Mouse (Mus musculus) CD4-positive, CD25-positive, alpha-beta regulatory T cell, adult 4 months (primary cell): Measurements from ENCODE around the gene Shtn1. TPM values are rescaled to one million over a fixed set of nuclear protein-coding genes. Genes with fewer than 3 reads are reported as not detected.

Source experiments
- ATAC-seq: one replicate; pipeline ENCODE4 v1.8.0; 2017
- polyA plus RNA-seq, 2 experiments: library from polyadenylated mRNA; unstranded; fragments of 100-300 nt; shearing (Covaris generic); gene quantifications; one replicate each; pipeline ENCODE4 v1.2.1; 2017

Shtn1 gene
- 1 to 10 TPM in 1 of 2 experiments, under 1 TPM in 1; 0.90 to 2.9 TPM for polyA plus RNA-seq

DNA sequence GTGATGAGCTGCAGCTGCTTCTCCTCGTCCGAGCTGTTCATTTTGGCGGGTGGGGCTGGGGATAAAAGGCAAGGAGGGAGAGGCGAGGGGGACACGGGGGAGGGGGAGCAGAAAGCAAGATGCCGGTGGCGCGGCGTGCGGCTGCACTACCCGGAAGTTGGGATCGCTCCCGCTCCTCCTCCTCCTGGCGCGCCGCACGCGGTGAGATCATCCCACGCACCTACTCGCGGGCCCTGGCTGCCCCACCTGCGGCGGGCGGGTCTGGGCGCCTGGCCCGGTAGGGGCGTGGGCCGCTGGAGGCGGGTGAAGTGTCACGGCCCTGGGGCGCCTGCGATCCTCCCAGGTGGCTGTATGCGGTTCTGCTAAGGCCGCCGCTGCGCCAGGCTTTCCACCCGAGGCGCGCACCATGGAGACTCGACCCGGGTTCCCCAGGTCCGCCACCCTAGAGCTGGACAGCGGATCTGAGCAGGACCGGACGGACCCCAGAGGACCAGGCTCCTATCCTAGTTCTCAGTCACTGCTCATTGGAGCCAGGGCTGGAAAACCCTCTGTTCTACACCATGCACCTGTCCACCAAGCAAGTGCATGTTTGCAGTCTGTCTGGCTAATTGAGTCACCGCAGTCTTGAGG lies at the start of gene Shtn1:
Shtn1 (minus strand) TSS at position 629 of the 630 bp plus-strand sequence.
- no peak for ATAC-seq

DNA sequence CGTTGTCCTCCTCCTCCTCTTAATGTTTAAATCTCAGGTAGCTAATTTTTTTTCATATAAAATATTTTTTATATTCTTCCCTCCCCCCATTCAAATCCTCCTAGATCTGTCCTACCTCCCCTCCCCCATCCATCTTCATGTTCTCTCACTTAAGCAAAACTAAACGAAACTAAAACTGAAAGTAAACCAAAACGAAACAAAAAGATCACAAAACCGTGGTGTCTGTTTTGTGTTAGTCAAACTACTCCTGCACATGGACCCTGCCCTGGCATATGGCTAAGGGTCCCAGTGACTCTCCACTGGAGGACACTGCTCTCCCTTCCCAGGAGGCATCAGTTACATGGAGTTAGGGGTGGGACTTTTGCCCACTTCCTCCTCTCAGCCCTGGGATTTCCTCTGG lies 38.3 kb upstream of the Shtn1 start:
- peak; percentile 14 for ATAC-seq

DNA sequence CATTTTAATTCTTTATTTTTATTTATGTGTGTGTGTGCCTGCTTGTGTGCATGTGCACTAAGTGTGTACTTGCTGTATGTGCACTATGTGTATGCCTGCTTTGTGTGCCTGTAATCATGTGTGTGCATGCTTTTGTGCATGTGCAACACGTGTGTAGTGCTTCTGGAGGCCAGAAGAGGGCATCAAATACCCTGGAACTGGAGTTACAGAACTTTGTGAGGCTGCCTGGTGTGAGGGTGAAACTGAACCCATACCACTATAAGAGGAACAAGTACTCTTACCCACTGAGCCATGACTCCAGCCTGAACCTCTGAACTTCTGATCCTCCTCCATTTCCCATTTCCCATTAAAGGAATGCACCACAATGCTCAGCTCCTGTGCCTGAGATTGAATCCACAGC lies 34.0 kb upstream of the Shtn1 start:
- no peak for ATAC-seq

DNA sequence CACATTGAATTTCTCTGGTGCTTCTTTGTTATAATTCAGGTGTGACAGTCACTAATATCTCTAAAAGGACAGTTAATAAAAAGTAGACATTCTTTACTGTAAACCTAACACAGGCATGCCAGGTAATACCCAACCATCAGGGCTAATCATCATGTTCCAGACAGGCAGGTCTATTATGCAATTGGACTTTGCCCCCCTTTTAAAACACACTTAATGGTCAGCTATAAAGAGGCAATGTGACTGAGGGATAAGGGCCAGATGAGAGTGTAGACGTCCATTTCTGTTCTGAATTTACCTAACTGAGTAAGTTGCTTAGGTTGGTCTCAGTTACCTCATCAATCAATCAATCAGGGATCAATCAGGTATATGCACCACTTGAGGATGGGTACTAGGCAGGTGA lies 22.4 kb upstream of the Shtn1 start:
- no peak for ATAC-seq

DNA sequence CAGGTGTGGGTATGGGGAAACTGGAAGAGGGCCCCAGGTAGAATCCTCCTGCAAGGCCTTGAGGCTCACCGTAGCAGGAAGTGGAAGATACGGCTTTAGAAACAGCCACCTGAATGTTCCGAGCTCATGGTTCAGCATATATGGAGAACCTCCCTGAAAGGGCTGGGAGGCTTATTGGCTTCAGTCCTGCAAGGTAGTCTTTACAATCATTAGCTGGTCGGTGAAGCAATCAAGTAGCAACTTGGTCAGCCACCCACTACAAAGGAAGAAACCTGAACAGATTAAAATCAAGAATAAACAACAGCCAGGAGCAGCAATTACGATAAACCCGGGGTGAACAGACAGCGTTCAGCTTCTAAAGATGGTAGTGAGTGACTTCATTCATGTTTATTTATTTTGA lies 16.4 kb upstream of the Shtn1 start:
- ATAC-seq: no peak

DNA sequence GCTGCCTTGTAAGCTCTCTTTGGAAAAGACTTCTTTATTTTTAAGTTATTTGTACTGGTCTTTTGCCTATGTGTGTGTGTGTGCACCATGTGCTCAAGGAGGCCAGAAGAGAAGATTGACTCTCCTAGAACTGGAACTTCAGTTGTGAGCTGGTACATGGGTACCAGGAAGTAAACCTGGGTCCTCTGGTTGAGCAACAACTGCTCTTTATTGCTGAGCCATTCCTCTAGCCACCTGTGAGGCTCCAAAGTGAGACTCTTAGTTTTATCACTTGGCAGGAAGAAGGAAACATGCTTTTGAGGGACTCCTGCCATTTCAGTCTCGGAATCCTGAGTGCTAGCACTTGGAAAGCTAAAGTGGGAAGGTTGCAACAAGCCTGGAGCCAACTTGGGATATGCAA lies 14.4 kb upstream of the Shtn1 start:
- ATAC-seq: no peak

DNA sequence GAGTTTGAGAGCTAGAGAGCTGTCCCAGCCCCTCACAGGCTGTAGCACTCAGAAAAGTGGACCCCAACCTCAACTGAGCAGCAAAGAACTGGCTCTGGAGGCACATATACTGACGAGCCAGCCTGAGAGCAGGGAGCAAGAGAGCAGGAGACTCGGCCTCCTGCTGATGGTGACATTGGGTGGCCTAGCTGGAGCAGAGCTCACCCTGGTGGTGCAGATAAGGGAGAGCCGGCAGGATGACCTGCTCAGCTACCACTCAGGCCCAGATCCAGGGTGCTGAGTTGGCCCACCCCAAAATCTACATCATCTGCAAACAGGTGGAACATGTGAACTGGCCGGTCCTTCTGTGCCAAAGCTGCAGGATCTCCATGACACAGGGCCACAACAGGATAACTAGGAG lies 8.4 kb upstream of the Shtn1 start:
- no peak for ATAC-seq

DNA sequence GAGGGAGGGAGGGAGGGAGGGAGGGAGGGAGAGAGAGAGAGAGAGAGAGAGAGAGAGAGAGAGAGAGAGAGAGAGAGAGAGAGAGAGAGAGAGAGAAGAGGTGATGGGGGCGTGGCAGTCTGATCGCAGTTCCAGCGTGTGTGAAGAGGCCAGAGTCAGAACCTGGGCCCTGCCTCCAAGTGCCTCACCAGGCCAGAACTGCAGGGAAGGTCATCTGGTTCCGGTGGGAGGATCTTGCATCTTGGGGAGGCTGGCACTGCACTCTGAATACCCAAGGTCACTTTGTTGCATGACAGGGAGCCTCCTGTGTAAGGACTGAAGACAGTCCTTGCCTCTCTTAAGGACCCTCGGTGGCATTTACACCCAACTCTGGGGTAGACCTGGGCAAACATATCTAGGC lies 231 bp upstream of the Shtn1 start:
- no peak for ATAC-seq

DNA sequence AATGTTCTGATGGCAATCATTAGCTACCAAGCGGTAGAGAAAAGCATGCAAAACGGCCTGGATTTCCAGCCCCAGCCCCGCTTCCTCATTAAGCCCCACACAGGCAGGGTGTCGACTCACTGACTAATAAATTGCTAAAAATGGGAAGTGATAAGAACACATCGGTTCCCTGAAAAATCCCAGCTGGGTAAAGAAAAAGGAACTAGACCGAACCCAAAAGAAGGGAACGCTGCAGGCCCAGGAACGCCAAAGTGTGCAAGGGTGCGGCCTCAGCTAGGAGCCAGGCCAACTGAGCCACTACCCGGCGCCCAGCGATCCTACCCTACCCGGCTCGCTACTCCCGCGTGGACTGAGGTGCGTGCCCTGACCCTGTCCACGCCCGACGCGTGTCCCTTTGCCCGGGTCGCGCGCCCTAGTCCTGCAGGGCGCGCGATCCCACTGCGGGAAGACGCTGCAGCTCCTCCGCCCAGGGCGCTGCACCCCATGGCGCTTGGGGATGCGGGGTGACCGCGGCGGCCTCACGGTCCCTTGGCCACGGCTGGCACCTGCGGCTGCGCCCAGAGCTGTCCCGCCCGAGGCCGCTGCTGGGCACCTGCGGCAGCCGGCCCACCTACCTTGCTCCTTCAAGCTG lies 944 bp downstream of the Shtn1 start:
- no peak for ATAC-seq

DNA sequence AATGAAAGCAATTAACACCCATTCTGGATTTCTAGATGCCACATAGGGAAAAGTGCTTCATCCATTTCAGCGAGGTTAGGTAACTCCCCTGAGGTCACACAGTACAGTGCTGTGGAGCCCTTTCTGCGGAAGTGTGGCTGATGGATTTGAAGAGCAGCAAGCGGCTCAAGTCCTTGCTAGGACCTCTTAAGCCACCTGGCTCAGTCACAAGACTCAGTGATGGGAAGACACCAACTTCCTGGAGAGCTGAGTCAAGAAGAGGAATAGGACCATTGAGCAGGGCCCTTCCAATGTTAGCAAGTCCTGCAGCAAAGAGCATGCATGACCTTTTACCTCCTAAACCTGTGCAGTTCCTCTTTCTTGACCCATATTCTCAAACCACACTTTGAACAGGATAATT lies 1.5 kb downstream of the Shtn1 start:
- ATAC-seq: no peak

DNA sequence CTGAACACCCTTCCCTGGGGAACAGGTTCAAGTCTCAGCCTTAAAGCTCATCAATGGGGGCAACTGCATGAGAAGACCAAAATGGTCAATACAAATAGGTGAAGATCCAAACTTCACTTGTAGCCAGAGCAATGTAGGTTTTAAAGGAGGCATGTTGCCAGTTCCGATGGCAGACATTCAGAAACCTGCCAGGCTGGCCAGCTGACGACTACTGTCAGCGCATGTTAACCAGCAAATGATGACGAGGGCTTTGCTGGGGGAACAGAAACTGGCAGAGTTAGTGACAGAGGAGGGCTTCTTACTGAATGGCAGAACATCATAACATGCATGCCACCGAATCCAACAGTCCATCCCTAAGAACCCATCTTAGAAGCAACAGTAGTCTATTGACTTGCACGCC lies 2.9 kb downstream of the Shtn1 start:
- no peak for ATAC-seq

DNA sequence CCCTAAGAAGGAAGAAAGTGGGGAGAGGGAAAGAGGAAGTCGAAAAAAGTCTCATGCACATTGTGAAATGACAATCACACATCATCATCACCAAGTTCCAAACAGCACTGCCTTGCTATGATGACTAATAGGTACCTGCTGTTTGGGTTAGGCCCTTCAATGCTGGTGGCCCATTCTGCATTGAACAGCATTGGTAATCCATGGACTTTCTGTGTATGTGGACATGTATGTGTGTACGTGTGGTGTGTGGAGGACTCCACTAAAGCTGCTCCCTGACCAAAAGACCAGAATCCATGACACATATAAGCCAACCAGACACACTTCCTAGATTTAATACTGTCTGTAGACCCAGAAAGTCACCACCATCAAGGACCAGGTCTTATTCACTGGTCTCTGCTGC lies 3.9 kb downstream of the Shtn1 start:
- ATAC-seq: no peak

DNA sequence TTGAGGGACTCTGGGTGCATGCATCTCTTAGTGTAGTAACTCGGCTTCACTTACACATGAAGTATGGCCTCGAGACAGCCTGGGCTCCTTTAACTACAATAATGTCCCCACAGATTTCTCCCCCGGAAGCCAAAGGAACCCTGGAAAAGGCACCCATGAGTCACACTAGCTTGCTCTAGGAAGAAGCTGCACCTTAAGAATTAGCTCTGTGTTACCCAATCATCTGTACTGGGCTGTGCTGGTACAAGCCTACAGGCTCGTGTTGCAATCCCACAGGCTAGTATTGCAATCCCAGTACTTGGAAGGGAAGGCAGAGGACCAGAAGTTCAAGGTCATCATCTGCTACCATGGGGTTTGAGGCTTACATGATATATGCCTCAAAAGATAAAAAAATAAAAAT lies 4.5 kb downstream of the Shtn1 start:
- ATAC-seq: no peak

DNA sequence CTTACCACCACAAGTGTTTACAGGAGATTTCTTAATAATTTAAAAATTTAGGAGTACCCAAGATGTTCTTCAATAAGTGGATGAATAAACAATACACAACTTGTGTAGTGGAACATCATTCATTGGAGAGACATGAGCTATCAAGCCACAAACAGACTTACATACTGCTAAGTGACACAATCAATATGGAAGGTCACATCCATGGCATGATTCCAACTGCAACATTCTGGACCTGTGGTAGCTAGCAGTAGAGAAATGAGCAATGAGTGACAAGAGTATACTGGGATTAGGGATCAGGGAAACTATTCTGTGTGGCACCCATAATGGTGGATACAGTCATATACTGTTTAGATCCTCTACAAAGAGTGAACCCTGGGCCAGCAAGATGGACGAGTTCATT lies 8.2 kb downstream of the Shtn1 start:
- ATAC-seq: no peak

DNA sequence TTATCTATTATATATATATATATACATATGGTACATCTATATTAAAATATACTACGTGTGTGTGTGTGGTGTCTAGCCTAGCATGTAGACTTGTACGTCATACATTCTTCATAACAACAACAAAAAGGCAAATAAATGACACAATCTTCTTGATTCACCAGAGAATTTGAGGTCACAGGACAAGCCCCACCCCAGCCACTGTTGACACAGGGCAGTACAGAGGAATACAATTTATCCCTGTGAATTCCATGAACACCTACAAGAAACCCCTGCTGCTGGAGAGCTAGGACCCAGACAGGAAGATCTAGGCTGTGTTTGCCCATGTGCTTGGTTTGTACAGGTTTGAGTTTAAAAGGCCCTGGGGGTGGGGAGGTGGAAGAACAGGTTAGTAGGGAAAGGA lies 9.2 kb downstream of the Shtn1 start:
- ATAC-seq: no peak

DNA sequence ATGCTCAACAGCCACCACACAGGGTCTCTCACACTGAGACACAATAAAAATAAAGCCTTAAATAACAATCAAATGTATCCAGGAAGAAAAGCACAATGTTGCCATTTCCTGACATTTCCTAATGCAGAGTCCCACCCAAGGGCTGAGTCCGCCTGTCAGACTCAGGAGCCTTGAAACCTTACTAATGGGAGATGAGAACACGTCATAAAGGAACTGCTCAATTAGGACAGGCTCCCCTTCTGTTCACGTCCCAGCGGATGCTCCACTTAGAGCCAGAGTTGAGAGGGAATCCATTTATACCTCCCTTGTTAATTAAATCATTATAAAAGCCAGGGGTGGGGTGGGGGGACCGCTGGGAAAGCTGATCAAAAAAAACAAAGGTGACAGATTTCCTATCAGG lies 9.8 kb downstream of the Shtn1 start:
- ATAC-seq: no peak

DNA sequence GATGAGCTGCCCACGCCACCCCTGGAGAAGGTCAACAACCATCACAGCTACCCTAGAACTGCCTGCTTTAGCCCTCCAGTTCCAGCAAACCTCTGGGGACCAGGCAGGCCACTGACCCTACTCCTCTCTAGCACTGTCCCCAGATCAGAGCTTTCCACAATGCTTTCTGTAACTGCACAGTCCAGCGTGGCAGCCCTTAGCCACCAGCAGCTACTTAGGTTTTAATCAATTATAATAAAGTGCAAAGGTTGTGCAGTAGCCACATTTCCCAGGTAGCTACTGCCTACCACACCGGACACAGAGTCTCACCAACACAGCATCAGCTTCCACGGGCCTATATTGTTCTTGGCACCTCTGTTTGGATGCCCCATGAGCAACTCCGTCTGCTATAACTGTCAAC lies 11.3 kb downstream of the Shtn1 start:
- ATAC-seq: no peak

DNA sequence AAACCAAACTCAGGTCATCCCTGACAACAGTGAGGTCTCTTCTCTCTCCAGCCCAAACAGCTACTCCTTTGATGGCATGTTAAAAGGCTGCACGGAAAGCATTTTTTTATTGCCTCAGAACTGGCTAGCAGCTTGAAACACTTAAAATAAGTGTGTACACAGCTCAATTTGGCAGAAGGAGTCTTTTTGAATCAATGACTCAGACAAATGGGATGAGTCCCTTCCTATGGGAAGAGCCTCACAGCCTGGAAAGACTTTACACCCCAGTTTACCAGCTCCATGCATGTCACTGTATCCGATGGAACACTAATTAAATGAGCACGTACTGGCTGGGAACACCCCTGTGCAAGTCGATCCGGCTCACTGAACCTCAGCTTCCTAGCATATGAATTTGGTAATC lies 12.3 kb downstream of the Shtn1 start:
- ATAC-seq: no peak

DNA sequence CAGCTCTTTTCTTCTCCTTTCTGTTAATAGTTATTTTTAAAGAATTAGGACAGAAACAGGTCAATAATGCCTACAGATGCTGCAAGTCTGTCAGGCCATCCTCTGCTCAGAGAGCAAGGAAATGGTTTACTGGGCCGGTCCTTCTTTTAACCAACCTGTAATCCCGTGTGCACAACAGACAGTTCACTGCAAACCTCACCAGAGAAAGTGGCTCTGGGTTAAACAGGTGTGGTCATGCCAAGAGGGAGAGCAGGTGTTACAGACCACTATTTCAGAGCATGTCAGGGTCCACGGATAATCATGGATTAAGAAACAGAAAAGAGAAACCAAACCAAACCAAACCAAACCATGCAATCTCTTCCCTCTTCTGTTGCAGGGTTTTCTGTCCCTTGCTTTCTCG lies 17.8 kb downstream of the Shtn1 start:
- no peak for ATAC-seq

DNA sequence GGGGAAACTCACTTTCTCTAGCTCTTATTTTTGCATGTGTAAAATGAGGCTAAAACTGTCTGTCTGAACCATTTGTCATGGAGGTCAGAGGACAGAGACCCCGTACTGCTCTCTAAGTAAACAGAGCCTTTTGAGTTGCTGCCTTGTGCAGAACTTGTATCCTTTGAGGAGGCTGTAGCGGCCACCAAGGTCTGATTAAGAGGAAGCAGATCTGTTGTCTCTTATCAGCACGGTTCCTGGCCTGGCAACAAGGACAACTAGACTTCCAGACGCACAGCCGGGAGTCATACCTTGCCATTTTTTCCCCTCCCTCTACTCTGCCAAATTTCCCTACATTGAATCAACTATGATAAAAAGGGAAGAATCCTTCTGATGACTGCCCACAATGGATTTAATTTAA lies 18.5 kb downstream of the Shtn1 start:
- no peak for ATAC-seq

DNA sequence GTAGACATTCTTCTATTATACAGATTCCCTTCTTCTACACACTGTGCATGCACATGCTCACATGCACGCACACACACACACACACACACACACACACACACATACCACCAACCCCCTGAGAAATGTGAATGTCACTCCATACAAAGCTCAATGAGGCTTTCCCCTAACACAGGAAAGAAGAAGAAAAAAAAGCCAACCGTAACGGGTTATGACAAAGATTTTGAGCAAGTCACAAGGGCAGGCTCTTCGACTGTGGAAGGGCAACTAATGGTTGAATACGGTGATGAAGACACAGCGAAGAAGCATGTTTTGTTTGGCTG lies 21.3 kb downstream of the Shtn1 start:
- ATAC-seq: no peak

DNA sequence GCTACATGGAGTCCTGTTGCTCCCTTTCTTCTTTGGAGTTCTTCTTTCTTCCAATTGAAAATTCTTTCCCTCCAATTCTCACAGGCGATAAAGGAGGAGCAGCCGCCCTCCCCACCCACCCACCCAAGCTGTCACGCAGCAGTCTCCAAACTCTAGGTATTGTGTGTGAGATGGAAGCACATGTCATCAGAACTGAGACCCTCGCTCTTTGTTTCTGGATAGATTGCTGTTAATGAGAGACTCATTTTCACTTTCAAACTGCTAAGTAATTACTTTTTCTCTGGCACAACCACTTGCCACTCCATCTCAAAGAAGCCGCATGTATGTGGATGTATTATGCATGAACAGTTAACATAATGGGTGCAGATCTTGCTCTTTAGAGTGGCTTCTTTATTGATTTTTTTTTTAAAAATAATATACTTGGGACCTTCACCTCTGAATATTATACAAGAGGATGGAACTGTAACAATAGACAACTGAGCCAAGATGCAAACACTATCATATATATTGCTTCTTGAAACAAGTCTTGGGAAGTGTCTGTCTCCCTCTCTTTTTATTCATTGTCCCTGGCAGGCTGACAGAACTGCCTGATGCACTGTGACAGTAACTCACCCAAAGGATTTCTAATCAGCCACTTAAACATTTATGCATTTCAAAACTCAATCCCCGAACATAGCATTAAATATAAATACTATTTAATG lies 21.8 kb downstream of the Shtn1 start:
- ATAC-seq: no peak

DNA sequence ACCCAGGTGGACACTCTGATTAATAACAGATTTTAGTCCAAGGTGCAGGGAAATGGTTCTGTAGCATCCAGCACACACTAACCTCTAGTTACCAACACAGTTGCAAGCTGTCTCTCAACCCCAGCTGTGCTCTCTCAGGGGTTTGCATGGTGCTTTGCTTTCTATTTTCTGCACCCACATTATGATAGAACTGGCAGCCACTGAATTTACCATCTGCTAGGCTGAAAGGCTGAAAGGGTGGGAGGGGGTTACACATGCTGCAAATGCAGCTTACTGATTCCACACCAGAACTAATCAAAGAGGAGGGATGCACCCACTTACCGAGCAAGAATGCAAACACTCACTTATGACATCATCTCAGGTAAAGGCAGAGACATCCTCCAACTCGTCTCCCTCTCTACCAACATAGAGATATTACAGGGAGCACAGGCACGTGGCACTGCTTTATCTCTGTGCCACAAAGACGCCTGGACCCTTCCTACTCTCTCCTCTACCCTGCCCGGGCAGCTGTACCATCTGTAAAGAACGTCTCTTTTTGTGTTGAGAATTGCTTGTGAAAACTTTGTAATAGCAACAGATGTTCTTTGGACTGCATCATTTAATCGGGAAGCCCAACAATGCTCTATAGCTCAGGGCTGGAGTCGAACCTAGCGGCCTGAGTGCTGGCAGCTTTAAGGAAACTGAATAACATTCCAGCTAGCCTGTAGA lies 23.0 kb downstream of the Shtn1 start:
- no peak for ATAC-seq

DNA sequence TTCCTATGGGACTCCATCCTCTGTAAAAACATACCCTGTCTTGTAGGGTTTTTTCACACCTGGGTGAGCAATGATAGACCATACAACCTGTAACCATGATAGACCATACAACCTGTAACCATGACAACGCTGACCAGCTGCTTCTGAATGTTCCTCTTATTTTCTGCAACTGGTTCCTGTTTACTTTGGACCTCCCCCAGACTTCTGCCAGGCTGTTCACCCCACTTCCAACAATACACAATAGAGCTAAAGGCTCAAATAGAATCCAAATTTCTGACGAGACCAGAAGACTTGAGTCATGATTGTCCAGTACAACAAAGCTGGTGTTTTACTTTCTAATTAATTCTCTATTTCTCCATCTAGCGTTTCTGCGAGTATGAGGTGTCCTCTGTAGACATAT lies 23.8 kb downstream of the Shtn1 start:
- ATAC-seq: no peak
